Mouse (Mus musculus) small intestine, adult 2 months (tissue): ENCODE measurements around the gene Exoc6. TPM values are rescaled to one million over a fixed set of nuclear protein-coding genes. Genes with fewer than 3 reads are reported as not detected.
A peak's percentile ranks its signal among the peaks of the same experiment; 100 is the strongest.
"Not testable (repeated sequence)": the region's sequence is repeated elsewhere in the genome, so short reads cannot be mapped to it uniquely, and the experiment has no call there.

Source experiments
- H3K27ac ChIP-seq: fragments of 200-500 bp; 2 replicates; pipeline ENCODE4 v1.5.1; 2012; ENCODE audit warnings: low read depth, low read length, control low read depth, inconsistent platforms; ENCODE audit not compliant: insufficient read depth
- H3K27me3 ChIP-seq: fragments of 200-500 bp; 2 replicates; pipeline ENCODE4 v1.6.1; 2012; ENCODE audit warnings: mild to moderate bottlenecking, moderate library complexity, low read length, inconsistent platforms; ENCODE audit not compliant: control insufficient read depth, insufficient read depth
- H3K36me3 ChIP-seq: fragments of 200-500 bp; 2 replicates; pipeline ENCODE4 v1.6.1; 2012; ENCODE audit warnings: mild to moderate bottlenecking, low read length, control low read depth, inconsistent platforms; ENCODE audit not compliant: control insufficient read depth, insufficient read depth
- H3K4me1 ChIP-seq: fragments of 200-500 bp; 2 replicates; pipeline ENCODE4 v1.6.1; 2012; ENCODE audit warnings: low read length, inconsistent platforms, mixed read lengths; ENCODE audit not compliant: control insufficient read depth, insufficient read depth, insufficient read length
- H3K4me3 ChIP-seq: fragments of 200-500 bp; 2 replicates; pipeline ENCODE4 v1.5.1; 2012; ENCODE audit warnings: low read depth, mild to moderate bottlenecking, control low read depth, inconsistent platforms, low read length, moderate library complexity
- CTCF ChIP-seq: fragments of 200-500 bp; IDR thresholded peaks from 2 replicates; pipeline ENCODE4 v1.5.1; 2012; ENCODE audit warnings: low read depth, mild to moderate bottlenecking, control low read depth, inconsistent platforms, low read length, moderate library complexity, mixed read lengths; ENCODE audit not compliant: insufficient replicate concordance, insufficient read length; ENCODE audit errors: extremely low read depth
- POLR2A ChIP-seq: fragments of 200-500 bp; IDR thresholded peaks from 2 replicates; pipeline ENCODE4 v1.6.1; 2012; ENCODE audit warnings: low read depth, mild to moderate bottlenecking, control low read depth, inconsistent platforms, low read length, moderate library complexity
- WGBS: fragments of 180-500 bp; shearing (Covaris S2); methylation state at CpG from one replicate; pipeline ENCODE4 v1.1.7; 2018; 5-methylcytosine and 5-hydroxymethylcytosine counted together
- polyA plus RNA-seq: library from polyadenylated mRNA; depleted of rRNA; stranded (reverse); fragments of >200 nt; gene quantifications from 2 replicates; pipeline ENCODE4 v1.2.3, GENCODE M21; 2012

The Exoc6 gene
- polyA plus RNA-seq, 1 experiment: 5.3 TPM

DNA sequence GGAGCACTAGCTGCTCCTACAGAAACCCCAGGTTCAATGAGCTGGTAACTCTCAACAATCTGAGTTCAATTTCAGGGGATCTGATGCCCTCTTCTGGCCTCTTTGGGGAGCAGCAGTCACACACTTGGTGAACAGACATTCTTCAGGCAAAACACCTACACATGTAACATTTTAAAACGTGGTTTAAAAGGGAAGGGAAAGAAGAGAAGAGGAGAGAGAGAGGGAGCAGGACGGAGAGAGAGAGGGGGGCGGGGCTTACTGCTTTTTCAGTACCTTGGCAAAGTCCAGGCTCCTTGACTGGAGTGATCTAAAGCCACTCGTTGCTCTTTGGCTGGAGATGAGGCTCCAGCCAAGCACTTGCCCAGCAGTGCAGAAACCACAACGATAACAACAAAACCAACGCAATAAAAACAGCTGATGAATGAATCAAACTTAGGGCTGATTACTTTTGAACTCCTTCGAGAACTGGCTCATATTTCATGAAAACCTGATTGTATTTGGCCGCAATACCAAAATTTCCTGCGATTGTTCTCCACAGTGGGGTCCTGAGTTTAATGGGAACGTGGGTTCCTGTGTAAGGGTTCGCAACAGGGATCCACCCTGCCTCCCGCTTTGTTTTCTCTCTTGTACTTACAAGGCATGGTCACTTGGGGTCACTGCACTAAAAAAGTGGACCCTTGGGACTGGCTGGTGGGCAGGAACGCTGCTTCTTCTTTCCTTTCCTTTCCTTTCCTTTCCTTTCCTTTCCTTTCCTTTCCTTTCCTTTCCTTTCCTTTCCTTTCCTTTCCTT lies 6.5 kb upstream of the Exoc6 start:
- no peaks in the 10 kb centered on the region for H3K27me3 ChIP-seq
- WGBS: 55% methylated on average over 13 of the region's 13 CpGs
- no peaks in the 10 kb centered on the region for H3K36me3 ChIP-seq
- TF ChIP-seq POLR2A: no peak
- TF ChIP-seq CTCF: no peak
- no peak overlapping the region for H3K4me3 ChIP-seq
- peak overlapping the region; percentile 39; the same call in 1 of the 2 replicates for H3K27ac ChIP-seq
- peaks cover 11% of the 10 kb centered on the region; the same call in 1 of the 2 replicates for H3K4me1 ChIP-seq

DNA sequence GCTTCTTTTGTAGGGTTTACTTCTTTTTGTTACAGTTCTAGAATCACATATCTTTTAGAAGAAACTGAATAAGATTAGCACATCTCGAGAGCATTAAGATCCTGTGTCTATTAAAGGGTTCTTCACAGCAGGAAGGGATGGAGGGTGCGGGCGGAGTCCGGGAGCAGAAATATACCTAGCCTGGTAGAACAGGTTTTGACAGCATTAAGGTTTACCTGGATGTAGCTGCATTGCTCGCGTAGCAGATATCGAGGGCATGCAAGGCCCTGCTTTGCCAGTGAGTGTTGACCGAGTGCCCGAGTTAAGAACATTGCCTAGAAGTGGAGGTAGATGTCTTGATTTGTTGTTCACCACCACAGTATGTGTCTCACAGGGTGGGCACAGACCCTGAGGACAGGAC lies 5.7 kb upstream of the Exoc6 start:
- 37% methylated on average over 9 of the region's 9 CpGs for WGBS
- TF ChIP-seq POLR2A (no peak), CTCF (no peak)
- peak overlapping the region; percentile 7; the same call in 1 of the 2 replicates for H3K27ac ChIP-seq

GRCm38 (mm10) chr19:37545231-37545630 lies 5.0 kb upstream of the Exoc6 start:
- peak overlapping the region; percentile 44 for H3K27ac ChIP-seq

More for the DNA sequence above, 5.7 kb upstream of the Exoc6 start:
- no peaks in the 10 kb centered on the region for H3K36me3 ChIP-seq
- H3K4me3 ChIP-seq: no peak overlapping the region
- no peaks in the 10 kb centered on the region for H3K27me3 ChIP-seq
- peaks cover 11% of the 10 kb centered on the region; the same call in 1 of the 2 replicates for H3K4me1 ChIP-seq

DNA sequence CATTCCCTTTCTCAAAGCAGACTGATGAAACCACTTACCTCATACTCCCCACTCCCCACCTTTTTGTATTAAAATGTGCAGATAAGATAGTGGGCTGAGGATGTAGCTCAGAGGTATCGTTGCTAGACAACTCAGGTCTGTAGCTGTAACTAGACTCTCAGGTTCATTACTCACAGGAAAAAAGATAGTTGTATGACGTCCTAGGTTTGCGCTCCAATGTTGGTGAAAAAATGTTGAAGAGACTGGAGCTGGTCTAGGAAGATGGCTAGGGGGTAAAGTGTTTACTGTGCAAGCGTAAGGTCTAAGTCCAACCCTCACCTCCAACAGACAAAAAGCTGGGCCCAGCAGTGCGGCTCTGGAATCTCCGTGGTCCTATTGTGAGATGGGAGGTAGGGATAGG lies 4.5 kb upstream of the Exoc6 start:
- H3K27me3 ChIP-seq: no peaks in the 10 kb centered on the region
- no peaks in the 10 kb centered on the region for H3K36me3 ChIP-seq
- peak overlapping the region; percentile 44 for H3K27ac ChIP-seq
- peaks cover 11% of the 10 kb centered on the region; the same call in 1 of the 2 replicates for H3K4me1 ChIP-seq
- 64% methylated on average over 6 of the region's 6 CpGs for WGBS
- H3K4me3 ChIP-seq: no peak overlapping the region
- TF ChIP-seq CTCF (no peak), POLR2A (no peak)

More at GRCm38 (mm10) chr19:37545231-37545630, 5.0 kb upstream of the Exoc6 start:
- no peaks in the 10 kb centered on the region for H3K36me3 ChIP-seq
- peaks cover 11% of the 10 kb centered on the region; the same call in 1 of the 2 replicates for H3K4me1 ChIP-seq
- H3K4me3 ChIP-seq: no peak overlapping the region
- H3K27me3 ChIP-seq: no peaks in the 10 kb centered on the region
- TF ChIP-seq POLR2A (no peak), CTCF (no peak)
- 19% methylated on average over 3 of the region's 3 CpGs for WGBS

- H3K4me3 ChIP-seq: no peak overlapping the region
- 84% methylated on average over 4 of the region's 4 CpGs for WGBS
- no peak overlapping the region for H3K27ac ChIP-seq
- no peaks in the 10 kb centered on the region for H3K36me3 ChIP-seq
- no peaks in the 10 kb centered on the region for H3K27me3 ChIP-seq
- TF ChIP-seq POLR2A (no peak), CTCF (no peak)
- H3K4me1 ChIP-seq: peaks cover 11% of the 10 kb centered on the region; the same call in 1 of the 2 replicates
Measured at GRCm38 (mm10) chr19:37546776-37547175, 3.4 kb upstream of the Exoc6 start.

DNA sequence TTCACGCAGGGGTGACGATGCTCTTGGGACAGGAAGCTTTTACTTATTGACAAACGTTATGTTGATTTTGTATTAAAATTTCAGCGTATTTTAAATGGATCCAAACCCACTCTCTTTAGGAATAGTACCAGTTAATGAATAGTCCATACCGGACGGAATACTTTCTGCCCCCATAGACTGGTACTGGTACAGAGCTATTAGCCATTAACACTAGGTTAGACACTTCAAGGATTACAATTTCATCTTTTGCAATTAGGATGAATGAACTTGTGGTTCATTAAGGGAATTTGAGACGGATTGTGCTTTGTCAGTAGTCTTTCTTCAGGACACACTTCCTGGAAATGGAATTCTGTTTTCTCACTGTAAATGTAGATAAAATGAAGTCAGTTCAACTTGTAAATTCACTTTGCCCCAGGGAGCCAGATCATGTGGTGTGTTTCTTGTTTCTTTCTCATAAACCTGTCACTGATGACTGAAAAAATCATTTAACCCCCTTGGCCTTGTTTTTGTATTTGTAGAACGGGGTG lies 885 bp downstream of the Exoc6 start:
- peak overlapping the region; percentile 90 for H3K27ac ChIP-seq

DNA sequence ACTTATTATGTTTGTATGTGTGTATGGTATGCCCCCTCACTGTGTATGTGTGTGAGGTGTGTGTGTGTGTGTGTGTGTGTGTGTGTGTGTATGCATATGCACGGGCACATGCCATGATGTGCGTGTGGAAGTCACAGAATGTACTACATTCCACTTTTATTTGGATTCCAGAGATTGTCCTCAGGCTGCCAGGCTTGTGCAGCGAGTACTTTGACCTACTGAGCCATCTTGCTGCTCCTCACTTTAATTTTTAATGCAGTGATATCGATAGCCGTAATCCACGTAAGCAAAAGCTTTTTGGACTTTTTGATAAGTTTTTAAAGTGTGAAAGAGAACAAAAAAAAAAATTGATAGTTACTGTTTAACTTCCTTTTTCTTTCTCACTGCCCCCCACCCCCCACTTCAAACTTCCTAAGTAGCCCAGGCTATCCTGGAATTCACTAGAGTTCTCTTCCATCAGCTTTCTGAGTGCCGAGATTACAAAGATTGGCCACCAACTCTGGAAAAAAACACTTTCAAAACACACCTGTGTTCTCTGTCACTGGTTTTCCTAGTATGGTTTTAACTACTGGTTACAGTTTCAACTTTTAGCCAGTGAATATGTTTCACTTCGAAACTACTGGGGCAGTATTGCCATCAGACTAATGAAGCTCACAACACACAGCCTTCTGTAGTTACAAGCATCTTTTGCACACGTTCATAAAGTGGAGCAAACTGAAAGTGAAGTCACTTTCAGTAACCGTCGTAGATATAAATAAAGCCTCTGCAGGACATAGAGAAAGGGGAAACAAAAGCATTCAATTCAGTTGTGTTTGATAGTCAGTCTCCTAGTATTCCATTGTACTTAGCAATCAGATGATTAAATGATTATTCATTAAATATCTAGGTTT lies 3.4 kb downstream of the Exoc6 start:
- TF ChIP-seq CTCF (no peak), POLR2A (no peak)
- H3K4me1 ChIP-seq: no peaks in the 10 kb centered on the region
- no peaks in the 10 kb centered on the region for H3K27me3 ChIP-seq
- WGBS: 75% methylated on average over 11 of the region's 11 CpGs
- H3K36me3 ChIP-seq: no peaks in the 10 kb centered on the region
- no peak overlapping the region for H3K27ac ChIP-seq
- no peak overlapping the region for H3K4me3 ChIP-seq

More for the DNA sequence above, 885 bp downstream of the Exoc6 start:
- Histone ChIP-seq H3K36me3 (no peaks in the 10 kb centered on the region), H3K27me3 (no peaks in the 10 kb centered on the region), H3K4me1 (peaks cover under 1% of the 10 kb centered on the region; the same call in 1 of the 2 replicates), H3K4me3 (peak overlapping the region; percentile 68)
- WGBS: 8% methylated on average over 8 of the region's 8 CpGs
- TF ChIP-seq POLR2A (no peak), CTCF (no peak)

- H3K4me3 ChIP-seq, H3K36me3 ChIP-seq, H3K27me3 ChIP-seq, H3K4me1 ChIP-seq: not testable (repeated sequence)
- 78% methylated on average over 5 of the region's 5 CpGs for WGBS
- peak overlapping the region; percentile 6; the same call in 1 of the 2 replicates for H3K27ac ChIP-seq
Measured at GRCm38 (mm10) chr19:37554266-37554650, 4.0 kb downstream of the Exoc6 start.
